Mouse (Mus musculus) CD8-positive naive resting alpha-beta T cell, adult 2 months (primary cell): ENCODE measurements around the gene Acads.
"Not testable (repeated sequence)": the region's sequence is repeated elsewhere in the genome, so short reads cannot be mapped to it uniquely, and the experiment has no call there.

Experiments
- DNase-seq, 2 experiments: peaks; one replicate each; pipeline ENCODE4 v3.0.0; 2022; ENCODE audit warnings: low read depth in 2 of 2, low spot score in 2 of 2

Acads gene

DNA sequence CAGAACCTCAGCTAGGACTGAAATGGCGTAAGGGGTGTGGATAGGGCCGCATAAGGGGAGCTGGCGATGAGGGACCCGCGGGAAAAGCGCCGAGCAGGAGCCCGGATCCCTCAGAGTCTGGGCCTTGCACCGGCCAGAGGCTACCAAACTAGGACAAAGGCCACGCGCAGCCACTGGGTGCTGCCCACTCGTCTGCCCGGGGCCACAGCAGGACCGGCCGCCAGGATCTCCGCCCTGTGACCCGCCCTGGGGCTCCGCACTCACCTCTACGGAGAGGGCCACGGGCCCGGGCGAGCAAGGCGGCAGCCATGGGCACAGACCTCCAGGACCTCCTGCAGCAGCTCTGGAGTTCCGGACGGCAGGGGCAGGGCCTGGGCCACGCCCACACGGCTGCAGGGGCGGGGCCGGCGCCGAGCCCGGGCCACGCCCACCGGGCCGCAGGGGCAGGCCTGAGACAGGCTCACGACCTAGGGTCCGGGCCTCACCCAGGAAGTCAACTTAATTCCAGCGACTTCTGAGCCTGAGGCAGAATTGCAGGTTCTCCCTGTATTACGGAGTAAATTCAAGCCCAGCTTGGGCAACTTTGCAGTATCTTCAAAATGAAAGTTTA is at the start of gene Acads:
Gene Acads (minus strand): TSS at position 386 of the 610 bp plus-strand sequence.
- DNase-seq: peak; percentile 79 to 82

DNA sequence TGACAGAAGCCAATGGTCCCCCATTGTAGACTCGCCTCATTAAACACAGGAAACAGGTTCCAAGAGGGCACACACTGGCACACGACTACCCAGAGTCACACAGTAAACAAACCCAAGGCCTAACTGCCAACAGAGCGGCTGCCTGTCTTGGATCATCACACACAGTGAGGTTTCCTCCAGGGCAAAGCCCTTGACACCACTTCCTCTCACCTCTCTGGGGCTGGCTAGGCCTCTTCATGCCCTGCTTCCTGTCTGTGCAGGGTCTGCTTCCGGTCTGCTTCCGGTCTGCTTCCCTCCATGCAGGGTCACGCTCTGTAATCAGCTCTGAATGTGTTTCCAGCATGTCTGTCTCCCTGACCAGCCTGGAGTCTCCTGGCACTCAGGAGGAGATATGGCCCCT is 48.2 kb upstream of the Acads start:
- peak; percentile 71 to 80 for DNase-seq

DNA sequence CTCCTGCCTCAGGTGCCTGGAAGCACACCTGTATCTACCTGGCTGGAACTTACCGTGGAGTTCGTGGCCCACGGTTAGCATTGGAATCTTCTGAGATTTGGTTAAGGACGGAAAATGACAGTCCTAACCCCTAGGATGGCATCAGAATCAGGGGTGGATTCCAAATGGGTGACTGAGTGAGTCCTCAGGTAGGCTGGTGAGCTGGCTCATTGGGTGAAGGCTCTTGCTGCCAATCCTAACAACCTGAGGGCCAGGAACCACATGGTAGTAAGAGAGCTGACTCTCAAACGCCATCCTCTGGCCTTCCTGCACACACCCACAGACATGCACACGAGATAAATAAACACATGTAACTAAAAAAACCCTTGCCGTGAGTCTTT is 47.7 kb upstream of the Acads start:
- DNase-seq: no peak

DNA sequence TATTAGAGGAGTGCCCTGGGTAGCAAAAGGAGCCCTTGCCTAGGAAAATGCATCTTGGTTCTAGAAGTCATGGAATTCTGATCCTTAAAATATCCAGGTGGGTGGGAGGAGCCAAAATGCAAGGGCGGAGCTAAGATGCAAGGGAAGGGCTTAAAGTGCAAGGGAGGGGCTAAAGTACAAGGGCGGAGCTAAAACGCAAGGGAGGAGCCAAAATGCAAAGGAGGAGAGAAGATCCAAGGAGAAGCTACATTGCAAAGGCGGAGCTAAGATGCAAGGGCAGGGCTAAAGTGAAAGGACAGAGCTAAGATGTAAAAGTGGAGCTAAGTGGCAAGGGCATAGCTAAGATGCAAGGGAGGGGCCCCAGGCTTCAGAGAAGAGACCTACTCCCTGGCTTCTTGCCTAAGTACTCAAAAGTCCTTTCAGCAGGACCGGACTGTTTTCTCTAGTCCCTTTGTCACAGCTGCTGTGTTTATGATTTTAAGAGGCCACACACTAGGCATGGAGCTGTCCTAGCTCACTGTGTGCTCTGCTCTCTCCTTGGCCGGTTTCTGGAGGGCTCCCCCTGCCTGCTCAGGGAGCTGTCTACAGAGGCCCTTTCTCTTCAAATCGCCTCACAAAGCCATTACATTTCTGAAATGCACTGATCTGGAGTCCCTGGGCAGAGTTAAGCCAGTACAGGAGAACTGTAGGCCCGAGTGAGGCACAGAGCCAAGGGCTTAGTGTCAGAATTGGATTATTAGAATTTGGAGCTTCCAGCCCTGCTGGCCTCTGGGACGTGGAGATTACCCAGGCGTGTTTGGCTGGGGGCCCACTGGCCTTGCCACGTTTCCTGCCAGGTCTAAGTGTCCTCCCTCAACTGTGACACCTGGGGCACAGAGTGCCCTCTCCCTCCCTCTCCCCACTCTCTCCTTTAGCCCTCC is 47.0 kb upstream of the Acads start:
- no peak for DNase-seq

DNA sequence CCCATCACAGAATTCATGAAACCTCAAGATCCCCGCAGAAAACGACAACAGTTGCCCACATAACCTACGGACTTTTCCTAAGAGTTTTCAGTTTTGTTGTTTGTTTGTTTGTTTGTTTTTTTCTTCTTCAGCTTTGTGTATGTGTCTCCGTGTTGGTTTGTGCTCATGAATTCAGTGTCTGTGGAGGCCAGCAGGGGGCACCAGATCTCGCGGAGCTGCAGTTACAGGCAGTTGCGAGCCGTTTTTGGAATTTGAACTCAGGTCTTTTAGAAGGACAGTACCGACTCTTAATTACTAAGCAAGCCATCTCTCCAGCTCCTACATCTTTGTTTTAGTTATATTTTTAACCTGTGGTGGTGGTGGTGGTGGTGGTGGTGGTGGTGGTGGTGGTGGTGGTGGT is 46.2 kb upstream of the Acads start:
- no peak for DNase-seq

DNA sequence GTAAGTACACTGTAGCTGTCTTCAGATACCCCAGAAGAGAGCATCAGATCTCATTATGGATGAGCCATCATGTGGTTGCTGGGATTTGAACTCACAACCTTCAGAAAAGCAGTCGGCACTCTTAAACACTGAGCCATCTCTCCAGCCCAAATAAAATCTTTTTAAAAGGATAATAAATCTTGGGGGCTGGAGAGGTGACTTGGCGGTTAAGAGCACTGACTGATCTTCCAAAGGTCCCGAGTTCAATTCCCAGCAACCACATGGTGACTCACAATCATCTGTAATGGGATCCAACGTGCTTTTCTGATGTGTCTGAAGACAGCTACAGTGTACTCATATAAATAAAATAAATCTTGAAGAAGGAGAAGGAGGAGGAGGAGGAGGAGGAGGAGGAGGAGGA is 45.3 kb upstream of the Acads start:
- DNase-seq: not testable (repeated sequence)

DNA sequence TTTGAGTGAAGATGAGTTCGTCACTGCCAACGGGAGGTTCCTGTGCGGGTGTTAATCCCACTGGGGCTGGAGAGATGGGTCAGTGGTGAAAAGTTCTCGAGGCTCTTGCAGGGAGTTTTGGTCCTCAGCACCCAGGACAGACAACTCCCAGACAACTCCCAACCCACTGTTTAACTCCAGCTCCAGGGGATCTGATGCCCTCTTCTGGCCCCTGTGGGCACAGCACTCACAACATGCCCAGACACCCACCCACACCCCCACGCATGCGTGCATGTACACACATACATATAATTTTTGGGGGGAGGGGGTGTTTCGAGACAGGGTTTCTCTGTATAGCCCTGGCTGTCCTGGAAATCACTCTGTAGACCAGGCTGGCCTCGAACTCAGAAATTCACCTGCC is 44.4 kb upstream of the Acads start:
- peak; percentile 47 to 68 for DNase-seq

DNA sequence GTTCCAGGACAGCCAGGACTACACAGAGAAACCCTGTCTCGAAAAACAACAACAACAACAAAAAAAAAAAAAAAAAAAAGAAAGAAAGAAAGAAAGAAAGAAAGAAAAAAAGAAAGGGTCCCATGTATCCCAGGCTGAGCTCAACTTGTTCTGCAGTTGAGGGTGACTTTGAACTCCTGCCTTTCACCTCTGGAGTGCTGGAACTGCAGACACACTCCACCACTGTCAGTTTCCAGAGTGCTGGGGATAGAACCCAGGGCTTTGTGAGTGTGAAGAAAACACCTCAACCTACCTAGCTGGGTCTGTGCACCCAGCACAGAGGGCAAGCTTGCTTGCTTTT is 42.8 kb upstream of the Acads start:
- not testable (repeated sequence) for DNase-seq

DNA sequence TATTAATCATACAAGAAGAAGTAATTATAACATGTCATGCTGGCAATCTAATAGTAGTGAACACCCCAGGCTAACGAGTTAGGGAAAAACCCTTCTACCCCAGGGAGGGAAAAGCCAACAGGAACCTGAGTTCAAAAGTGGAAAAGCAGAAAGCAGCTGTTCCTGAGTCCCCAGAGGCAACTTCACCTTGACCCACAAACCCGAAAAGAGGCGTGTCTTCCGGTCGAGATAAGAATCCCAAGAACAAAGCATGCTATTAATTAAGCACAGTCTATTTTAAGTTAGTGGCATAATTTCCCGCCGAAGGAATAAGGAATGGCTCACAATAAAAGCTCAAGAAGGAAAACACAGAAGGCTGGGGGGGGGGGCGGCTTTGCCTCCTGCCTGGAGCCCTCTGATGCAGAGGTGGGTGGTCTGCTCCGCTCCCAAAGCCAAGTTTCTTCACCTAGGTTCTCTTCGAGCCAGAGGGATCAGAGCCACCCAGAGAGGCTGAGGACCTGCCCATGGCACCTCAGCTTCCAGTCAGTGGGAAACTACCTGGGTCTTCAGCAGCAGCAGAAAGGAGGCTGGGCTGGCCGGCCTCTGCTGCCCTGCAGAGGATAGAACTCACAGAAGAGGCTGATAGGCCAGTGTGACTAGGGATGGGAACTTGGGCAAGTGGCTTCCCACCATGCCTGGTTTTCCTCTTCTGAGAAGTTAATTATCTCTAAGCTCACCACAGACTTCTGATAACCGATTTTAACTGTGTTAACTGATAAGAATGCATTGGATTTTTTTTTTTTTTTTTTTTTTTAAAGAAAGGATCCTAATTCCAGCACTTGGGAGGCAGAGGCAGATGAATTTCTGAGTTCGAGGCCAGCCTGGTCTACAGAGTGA is 42.2 kb upstream of the Acads start:
- no peak for DNase-seq

DNA sequence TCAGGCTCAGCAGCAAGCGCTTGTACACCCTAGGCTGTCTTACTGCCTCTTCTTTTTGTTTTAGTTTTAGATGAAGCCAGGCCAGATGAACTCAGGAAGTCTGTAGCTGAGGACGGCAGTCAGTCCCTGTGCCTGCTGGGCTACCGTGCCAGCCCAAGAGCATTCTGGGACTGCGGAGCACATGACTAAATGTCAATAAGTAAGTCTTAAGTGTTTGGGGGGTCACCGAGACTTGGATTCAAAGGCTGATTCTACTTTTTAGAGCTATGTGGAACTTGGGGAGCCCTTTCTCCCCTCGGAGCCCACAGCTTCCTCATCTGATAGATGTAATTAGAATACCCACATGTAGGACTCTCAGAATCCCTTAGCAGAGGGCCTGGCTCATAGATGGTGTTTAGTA is 41.5 kb upstream of the Acads start:
- DNase-seq: no peak

DNA sequence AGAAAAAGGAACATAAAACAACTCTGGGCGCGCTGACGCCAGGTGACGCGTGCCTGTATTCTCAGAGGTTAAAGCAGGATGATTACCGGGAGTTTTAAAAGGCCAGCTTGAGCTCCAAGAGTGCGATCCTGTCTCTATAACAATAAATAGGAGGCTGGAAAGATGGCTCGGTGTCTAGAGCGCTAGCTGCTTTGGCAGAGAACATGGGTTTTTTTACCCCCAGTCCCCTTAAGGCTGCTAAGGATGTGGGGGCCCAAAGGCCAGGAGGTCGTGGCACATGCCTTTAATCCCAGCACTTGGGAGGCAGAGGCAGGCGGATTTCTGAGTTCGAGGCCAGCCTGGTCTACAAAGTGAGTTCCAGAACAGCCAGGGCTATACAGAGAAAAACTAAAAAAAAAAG is 40.0 kb upstream of the Acads start:
- DNase-seq: no peak

DNA sequence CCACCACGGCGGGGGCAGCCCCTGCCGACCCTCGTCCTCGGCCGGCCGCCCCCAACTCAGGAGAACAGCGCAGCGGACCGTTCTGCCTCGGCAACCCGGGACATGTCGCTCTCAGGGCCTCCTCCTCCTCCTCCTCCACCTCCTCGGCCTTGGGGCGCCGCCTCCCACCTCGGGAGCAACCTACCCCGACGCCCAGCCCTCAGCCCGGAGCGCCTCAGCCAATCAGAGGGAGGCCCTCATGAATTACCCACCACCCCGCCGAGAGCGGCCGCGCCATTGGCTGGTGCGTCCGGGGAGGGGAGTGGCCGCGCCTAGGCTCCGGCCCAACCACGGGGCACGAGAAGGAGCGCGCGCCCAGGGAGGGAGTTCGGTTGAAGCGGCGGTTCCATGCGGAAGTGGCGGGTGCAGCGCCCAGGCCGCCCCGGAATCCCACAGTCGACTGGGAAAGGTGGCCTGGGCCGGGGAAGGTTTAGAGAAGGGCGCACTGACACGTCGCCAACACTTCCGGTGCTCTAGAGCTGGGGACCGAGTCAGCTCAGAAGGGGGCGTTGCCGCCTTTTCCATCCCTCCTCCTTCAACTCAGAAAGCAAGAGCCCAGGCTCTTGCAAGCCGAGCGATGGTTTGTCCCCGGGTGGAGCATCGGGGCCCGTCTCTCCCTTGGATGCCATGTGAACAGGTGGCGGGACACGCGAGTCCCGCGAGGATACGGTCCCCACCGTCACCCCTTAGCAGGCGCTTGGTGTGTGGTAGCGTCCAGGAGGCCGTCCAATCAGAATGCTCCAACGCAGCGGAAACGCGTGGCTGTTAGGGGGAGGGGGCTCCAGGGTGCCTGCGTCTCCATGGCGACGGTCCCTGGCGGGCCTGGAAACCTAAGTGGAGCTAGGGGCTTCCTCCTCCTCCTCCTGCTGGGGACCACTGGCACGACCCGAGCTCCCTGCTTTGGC is 39.2 kb upstream of the Acads start, which contains the start of gene Mlec:
Gene Mlec (minus strand): TSS at position 140 of the 944 bp plus-strand sequence.
- DNase-seq: peak; percentile 98 to 99

DNA sequence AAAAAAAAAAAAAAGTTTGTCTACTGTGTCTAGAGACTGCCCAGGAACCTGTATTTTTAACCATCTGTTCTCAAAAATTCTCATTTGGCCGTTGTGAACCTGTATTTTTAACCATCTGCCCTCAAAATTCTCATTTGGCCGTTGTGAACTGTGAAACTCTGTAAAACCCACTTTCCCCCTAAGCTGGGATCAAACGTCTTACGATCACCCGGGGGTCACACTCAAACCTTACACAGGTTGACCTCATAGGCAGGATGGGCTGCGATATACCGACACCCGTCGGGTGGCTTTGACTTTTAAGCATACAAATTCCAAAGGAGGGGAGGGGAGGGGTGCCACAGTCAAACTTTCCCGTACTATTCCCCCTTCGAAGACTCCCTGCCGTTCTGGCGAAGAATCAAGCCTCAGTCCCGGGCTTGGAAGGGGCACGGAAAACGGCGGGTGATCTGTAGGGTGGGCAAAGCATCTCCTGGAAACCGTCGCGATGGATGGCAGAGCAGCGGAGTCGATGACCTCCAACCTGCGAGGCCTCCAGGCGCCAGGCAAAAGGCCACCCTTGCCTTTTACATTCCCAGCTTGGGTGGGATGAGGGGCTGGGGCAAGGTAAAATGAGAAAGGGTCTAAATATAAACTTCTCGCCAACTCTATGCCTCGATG is 37.9 kb upstream of the Acads start:
- DNase-seq: peak in 1 of 2 experiments; percentile 38

DNA sequence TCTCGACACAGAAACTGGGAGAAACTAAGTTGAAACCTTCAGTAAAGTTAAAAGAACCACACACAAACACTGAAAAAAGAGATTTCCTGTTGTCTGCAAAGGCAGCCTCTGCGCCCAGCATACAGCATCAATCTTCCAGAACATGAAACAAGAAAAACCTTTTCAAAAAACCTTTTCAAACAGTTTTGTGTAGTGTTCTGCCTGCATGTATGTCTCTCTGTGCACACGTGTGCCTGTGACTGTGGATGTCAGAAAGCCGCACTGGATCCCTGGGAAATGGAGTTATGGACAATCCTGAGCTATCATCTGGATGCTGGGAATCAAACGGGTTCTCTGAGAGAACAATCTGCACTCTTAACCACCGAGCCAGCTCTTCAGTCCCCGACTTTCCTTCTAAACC is 37.3 kb upstream of the Acads start:
- no peak for DNase-seq

DNA sequence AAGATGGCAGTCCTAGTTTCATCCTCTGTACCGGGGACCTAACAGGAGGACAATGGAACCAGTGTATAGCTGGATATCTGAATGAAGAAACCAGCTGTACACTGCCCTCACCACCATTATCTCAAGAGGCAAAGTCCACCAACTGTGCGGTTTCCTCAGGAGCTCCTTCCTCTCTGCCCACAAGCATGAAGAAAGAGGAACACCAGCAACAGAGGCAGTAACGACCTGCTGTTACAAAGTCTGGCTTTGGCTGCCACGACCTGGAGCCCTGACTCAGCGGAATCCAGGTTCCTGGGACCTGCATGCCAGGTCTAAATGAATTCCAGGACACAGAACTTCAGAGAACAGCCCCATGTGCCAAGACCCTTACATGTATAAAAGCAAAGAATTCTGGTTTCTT is 36.7 kb upstream of the Acads start:
- no peak for DNase-seq

DNA sequence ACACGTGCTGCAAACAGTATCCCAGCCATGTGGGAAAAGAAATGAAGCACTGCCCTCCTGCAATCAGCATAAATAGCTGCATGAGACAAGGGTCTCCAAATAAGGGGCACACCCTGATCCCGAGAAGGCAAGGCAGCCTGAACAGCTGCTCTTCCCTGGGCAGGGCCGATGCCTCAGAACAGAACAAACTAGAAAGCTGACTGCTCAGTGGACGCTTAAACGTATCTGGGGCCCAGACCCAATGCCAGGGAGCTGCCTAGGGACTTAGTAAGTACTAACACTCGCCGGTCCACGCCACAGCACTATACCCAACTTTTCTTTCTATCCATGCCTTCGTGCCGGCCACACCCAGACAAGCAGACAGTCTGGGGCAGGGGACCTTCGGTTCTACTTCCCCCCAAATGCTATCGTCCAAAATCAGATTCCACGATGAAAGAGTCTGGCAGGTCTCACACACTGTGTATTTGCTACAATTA is 36.0 kb upstream of the Acads start:
- no peak for DNase-seq

DNA sequence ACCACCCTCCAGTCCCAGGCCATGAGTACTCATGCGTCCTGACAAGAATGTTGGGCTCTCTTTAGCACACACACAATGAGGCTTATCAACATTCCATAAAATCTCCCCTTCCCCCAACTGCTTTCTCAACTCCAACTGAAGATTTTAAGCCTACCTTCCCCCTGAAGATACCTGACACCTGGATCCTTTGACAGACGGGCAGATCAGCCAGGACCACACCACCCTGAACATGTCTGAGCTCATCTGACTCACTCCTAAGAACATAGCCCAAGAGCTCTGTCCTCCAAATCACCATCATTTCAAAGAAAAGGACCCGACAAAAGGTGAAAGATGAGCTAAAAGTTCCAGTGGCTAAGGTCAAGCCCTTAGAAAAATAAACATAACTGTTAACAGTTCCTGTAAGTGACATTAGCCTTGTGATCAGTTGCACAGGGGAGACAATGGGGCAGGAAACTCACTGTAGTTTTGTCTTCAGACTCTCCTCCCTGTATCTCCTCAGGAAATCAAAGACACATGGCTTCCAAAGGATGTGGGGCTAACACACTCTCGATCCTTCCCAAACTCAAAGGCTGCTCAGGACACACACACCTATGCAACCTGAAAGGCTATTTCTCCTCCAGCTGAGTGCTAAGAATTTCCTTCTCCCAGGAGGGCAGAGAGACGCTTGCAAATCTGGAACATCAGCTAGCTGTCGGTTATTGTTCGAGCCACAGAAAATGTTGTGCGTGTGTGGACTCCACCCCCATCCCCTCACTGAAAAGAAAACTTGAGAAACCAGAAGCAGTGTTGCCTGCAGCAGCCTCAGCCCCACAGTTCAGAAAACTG is 33.2 kb upstream of the Acads start:
- DNase-seq: no peak

DNA sequence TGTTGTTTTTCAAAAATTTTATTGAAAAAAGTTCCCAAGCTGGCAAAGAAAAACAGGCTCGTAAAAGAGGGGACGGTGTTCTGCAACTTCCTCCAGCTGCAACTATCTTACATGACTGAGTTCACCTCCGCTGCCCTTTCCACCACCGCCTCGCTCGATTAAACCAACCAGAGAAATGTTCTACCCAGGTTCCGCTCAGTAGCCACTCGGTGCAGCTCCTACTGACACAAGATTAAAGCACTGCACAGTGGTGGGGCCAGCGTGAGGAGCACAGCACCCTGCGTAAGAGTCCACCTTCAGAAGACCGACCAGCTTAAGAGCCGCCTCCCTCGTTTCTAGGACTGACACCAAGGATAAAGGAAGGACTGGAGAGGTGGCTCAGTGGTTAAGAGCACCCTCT is 32.3 kb upstream of the Acads start:
- DNase-seq: no peak

DNA sequence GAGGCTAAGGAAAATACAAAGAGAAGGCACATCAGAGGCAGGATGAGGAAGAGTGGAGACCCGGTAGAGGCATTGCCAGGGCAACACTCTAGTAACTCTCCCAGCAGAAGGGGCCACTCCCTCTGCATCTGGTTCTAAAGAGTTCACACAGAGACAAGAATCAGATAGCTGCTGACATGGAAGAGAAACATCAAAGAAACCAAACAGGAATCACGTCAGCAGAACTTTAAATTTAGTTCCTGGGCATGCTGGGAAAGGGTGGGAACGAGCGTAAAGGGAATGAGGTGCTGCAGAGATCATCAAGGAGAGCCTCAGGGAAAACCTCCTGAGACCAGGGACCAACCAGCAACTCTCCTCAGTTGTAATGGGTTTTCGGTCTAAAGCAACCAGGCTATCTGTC is 31.8 kb upstream of the Acads start:
- no peak for DNase-seq
